Mouse (Mus musculus) kidney, adult 2 months (tissue): ENCODE results near the gene Tdrkh.

Source experiments
- CTCF ChIP-seq: fragments of 200-500 bp; conservative IDR thresholded peaks from 2 replicates; pipeline ENCODE4 v1.5.1; 2011; ENCODE audit warnings: low read depth, mild to moderate bottlenecking, control low read depth, low read length, moderate library complexity, mixed read lengths; ENCODE audit not compliant: insufficient read depth, insufficient read length
- POLR2A ChIP-seq: fragments of 200-500 bp; IDR thresholded peaks from one replicate; pipeline ENCODE4 v1.6.1; 2011; ENCODE audit warnings: low read depth, low read length, control low read depth

- TF ChIP-seq CTCF (no peak), POLR2A (no peak)
Measured at GRCm38 (mm10) chr3:94396851-94397250, 16.2 kb upstream of the Tdrkh start.
